Mouse (Mus musculus) heart, embryonic 14.5 days (tissue): ENCODE results near the gene Sub1. TPM values are rescaled to one million over a fixed set of nuclear protein-coding genes. Genes with fewer than 3 reads are reported as not detected.

ENCODE experiments used
- ATAC-seq: fragments of 200-750 bp; cut with Nextera tagmentation; 2 replicates; pipeline ENCODE4 v1.8.0; 2017; ENCODE audit warnings: low read depth, moderate TSS enrichment; ENCODE audit not compliant: insufficient number of reproducible peaks, insufficient read depth, low FRiP score
- H3K27ac ChIP-seq, 2 experiments: fragments of 200-500 bp in 1 of 2; fragments of 300-500 bp in 1 of 2; sonication (generic) in 1 of 2; replicated peaks in 1 of 2; 2 replicates each; pipeline ENCODE4 v1.5.1; 2012 to 2014; ENCODE audit warnings: low read depth in 2 of 2, low read length in 2 of 2, control low read depth in 1 of 2, mild to moderate bottlenecking in 1 of 2, mixed read lengths in 1 of 2; ENCODE audit not compliant: control insufficient read depth in 1 of 2, insufficient read depth in 1 of 2
- H3K27me3 ChIP-seq: fragments of 300-500 bp; sonication (generic); 2 replicates; pipeline ENCODE4 v1.6.1; 2014; ENCODE audit warnings: mild to moderate bottlenecking, low read length, control low read depth; ENCODE audit not compliant: control insufficient read depth, insufficient read depth
- H3K36me3 ChIP-seq: fragments of 300-500 bp; sonication (generic); 2 replicates; pipeline ENCODE4 v1.6.1; 2014; ENCODE audit warnings: mild to moderate bottlenecking, control low read depth, low read length, mixed read lengths; ENCODE audit not compliant: control insufficient read depth, insufficient read depth
- H3K4me1 ChIP-seq, 2 experiments: fragments of 200-500 bp in 1 of 2; fragments of 300-500 bp in 1 of 2; sonication (generic) in 1 of 2; 2 replicates each; pipeline ENCODE4 v1.6.1; 2012 to 2014; ENCODE audit warnings: low read length in 2 of 2, control low read depth in 1 of 2, mixed read lengths in 1 of 2; ENCODE audit not compliant: control insufficient read depth in 2 of 2, insufficient read depth in 2 of 2
- H3K4me2 ChIP-seq: fragments of 300-500 bp; sonication (generic); 2 replicates; pipeline ENCODE4 v1.6.1; 2014; ENCODE audit warnings: mild to moderate bottlenecking, low read length
- H3K4me3 ChIP-seq, 2 experiments: fragments of 200-500 bp in 1 of 2; fragments of 300-500 bp in 1 of 2; sonication (generic) in 1 of 2; 2 replicates each; pipeline ENCODE4 v1.5.1; 2012 to 2014; ENCODE audit warnings: low read length in 2 of 2, mild to moderate bottlenecking in 2 of 2, control low read depth in 1 of 2, low read depth in 1 of 2, moderate library complexity in 1 of 2; ENCODE audit not compliant: control insufficient read depth in 1 of 2, insufficient read depth in 1 of 2
- H3K9ac ChIP-seq: fragments of 300-500 bp; sonication (generic); 2 replicates; pipeline ENCODE4 v1.6.1; 2014; ENCODE audit warnings: mild to moderate bottlenecking, low read length
- H3K9me3 ChIP-seq: fragments of 300-500 bp; sonication (generic); 2 replicates; pipeline ENCODE4 v1.6.1; 2016; ENCODE audit warnings: low read length, control low read depth; ENCODE audit not compliant: control insufficient read depth
- WGBS: fragments of 180-500 bp; shearing (Covaris S2); extraction: QIAGEN DNeasy Blood & Tissue Kit; methylation state at CpG from one replicate; pipeline ENCODE4 v1.1.7; 2014; 5-methylcytosine and 5-hydroxymethylcytosine counted together
- polyA plus RNA-seq: library from polyadenylated mRNA; unstranded; fragments of >200 nt; fragmentation: Nextera tagmentation; extraction: Ambion mirVana; gene quantifications from 2 replicates; pipeline ENCODE4 v1.2.1, GENCODE M21; 2014

Gene Sub1
- 515 and 520 TPM in 2 replicates for polyA plus RNA-seq

DNA sequence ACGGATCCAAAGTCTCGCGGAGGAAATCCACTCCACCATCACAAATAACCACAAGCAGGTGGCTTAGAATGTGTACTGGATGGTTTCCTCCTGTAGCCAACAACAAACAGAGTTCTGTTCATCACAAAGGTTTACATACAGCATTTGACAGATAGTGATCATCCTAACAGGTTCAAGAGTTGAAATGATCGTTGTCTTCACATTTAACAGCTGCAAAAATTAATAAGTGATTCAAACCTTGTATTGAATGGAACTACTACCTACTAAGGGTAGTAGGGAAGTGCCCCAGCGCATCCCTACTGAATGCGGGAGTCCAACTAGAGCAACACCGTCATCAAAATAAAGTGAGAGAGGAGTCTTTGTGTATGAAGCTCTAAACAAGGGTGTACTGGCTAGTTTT, at the start of gene Sub1:
TSS of gene Sub1 (minus strand) at position 101 of the 400 bp plus-strand sequence.
- 89% methylated on average over 7 of the region's 7 CpGs for WGBS
- Histone ChIP-seq H3K9me3 (no peaks in the 10 kb centered on the region), H3K27ac (peak within 1 kb of the TSS; percentile 76 to 91), H3K36me3 (peaks cover 15% of the 10 kb centered on the region), H3K27me3 (no peaks in the 10 kb centered on the region), H3K9ac (peak within 1 kb of the TSS; percentile 99), H3K4me3 (peak within 1 kb of the TSS; percentile 96 to 100), H3K4me1 (peaks cover 0 to 11% of the 10 kb centered on the region in 2 experiments; a peak in 2 of 4 replicates), H3K4me2 (peak within 1 kb of the TSS; percentile 75)
- ATAC-seq: no peak

DNA sequence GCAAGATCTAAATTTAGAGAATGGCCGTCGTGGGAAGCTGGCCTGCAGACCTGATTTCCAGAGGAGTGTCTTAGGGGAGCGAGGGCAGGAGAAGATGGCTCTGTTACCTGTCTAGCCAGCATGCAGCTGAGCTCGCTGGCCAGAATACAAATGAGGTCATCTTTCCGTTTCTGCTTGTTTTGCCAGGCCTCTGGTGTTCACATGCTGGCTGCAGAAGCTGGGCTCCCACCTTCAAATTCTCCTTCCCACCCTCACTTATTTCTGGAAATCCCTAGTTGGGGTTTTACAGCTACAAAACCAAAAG, 43.6 kb upstream of the Sub1 start:
- Histone ChIP-seq H3K9ac (no peak overlapping the region; the same call in 1 of the 2 replicates), H3K27ac (peak overlapping the region; percentile 8 to 21; a peak in 1 of 4 replicates), H3K4me1 (peaks cover 12% of the 10 kb centered on the region in 2 experiments), H3K4me2 (no peak overlapping the region), H3K27me3 (no peaks in the 10 kb centered on the region), H3K36me3 (no peaks in the 10 kb centered on the region), H3K9me3 (no peaks in the 10 kb centered on the region), H3K4me3 (no peak overlapping the region)
- WGBS: 14% methylated on average over 5 of the region's 5 CpGs
- ATAC-seq: no peak

DNA sequence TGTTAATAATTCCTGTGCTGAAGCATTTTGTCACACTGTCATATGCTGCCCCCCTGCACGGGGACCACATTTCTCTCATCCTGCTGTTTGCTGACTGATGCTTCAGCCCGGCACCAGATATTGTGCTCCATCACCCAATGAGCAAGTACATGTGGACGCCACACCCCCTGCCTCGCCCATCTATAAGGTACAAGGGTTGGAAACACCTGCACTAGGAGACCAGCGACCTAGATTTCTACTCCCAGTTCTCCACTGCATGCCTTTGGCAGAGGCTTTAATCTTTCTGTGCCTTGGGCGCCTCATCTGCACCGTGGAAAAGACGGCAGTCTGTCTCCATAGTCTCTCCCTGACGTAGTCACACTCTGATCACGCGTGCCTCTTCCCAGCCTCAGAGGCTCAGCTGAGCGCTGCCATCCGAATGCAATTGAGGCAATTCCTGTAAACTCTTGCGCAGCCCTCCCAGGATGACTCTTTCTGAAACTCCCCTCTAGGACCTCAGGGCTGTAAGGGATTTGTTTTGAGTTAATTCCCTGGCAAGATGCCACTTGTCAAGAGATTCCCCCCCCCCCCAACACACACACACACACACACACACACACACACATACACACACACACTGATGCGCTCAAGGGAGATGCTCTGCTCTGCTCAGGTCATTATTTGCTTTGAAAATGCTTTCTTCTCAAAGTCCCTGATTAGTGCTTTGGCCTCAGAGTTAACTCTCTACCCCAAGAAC, 43.1 kb upstream of the Sub1 start:
- Histone ChIP-seq H3K27ac (peak overlapping the region; percentile 8 to 21; a peak in 1 of 4 replicates), H3K4me3 (no peak overlapping the region), H3K9me3 (no peaks in the 10 kb centered on the region), H3K4me1 (peaks cover 12% of the 10 kb centered on the region in 2 experiments), H3K4me2 (no peak overlapping the region), H3K27me3 (no peaks in the 10 kb centered on the region), H3K36me3 (no peaks in the 10 kb centered on the region), H3K9ac (no peak overlapping the region; the same call in 1 of the 2 replicates)
- WGBS: 63% methylated on average over 15 of the region's 15 CpGs
- no peak for ATAC-seq

DNA sequence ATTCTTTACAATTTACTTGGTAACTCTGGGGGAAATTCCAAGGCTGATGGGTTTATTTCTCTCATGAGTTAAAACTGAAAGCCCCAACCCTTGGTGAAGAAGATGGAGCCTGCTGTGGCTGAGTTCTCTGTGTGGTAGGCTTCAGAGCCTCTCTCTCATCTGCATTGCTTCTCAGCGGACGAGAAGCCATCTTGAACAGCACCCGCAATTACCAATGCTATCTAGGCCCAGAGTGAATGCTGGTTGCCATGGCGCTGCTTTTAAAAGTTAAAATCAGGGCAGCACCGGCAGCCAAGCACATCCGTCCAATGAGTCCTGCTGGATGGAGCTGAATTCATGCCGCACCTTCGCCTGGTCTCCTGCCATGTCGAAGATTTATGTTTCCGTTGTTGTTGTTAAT, 42.5 kb upstream of the Sub1 start:
- no peak for ATAC-seq
- H3K4me3 ChIP-seq: no peak overlapping the region
- WGBS: 86% methylated on average over 10 of the region's 10 CpGs
- no peak overlapping the region for H3K27ac ChIP-seq
- H3K4me2 ChIP-seq: no peak overlapping the region
- H3K9me3 ChIP-seq: no peaks in the 10 kb centered on the region
- H3K9ac ChIP-seq: no peak overlapping the region
- H3K4me1 ChIP-seq: peaks cover 12% of the 10 kb centered on the region in 2 experiments
- H3K36me3 ChIP-seq: no peaks in the 10 kb centered on the region
- no peaks in the 10 kb centered on the region for H3K27me3 ChIP-seq

DNA sequence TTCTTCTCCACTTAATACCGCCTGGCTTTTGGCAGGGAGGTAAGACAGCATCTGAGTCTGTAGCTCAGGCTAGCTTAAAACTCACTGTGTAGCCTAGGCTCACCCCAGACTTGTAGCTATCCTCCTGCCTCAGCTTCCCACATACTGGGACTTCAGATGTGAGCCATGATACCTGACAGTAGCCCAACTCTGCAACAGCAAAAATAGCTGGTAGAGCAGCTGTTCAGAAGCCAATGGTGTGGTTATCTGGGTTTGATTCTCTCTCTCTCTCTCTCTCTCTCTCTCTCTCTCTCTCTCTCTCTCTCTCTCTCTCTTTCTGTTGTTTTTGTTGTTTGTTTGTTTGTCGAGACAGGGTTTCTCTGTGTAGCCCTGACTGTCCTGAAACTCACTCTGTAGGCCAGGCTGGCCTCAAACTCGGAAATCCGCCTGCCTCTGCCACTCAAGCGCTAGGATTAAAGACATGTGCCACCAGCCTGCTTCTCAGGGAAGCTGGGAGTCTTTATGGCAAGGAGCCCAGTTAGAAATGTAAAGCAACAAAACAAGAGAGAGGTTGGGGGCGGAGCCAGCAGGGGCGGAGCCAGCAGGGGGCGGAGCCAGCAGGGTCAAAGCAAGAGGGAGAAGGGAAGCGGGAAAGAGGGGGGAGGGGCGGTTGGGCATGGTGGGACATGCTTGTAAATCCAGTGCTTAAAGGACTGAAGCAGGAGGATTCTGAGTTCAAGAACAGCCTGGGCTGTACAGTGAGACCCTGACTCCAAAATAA, 41.3 kb upstream of the Sub1 start:
- H3K27ac ChIP-seq: no peak overlapping the region
- no peak overlapping the region for H3K9ac ChIP-seq
- no peak overlapping the region for H3K4me2 ChIP-seq
- peaks cover 12% of the 10 kb centered on the region in 2 experiments for H3K4me1 ChIP-seq
- 62% methylated on average over 10 of the region's 10 CpGs for WGBS
- H3K9me3 ChIP-seq: no peaks in the 10 kb centered on the region
- no peak overlapping the region for H3K4me3 ChIP-seq
- H3K27me3 ChIP-seq: no peaks in the 10 kb centered on the region
- no peaks in the 10 kb centered on the region for H3K36me3 ChIP-seq
- ATAC-seq: no peak

DNA sequence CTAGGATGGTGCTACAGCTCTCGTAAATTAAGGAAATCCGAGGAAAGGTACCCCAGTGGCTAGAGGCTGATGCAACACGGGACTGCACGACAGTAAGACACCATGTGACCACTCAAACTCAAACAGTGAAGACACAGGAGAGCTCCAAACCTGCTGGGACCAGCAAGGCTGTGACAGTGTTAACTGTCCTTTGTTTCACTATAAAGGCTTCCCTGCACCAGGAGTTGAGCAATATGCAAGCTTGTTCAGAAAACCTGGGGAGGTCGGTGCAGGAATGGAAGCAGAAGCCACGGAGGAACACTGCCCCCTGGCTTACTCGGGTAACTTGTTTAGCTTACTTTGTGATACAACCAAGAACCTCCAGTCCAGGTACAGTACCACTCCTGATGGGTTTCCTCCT, 40.4 kb upstream of the Sub1 start:
- H3K4me3 ChIP-seq: no peak overlapping the region
- H3K4me2 ChIP-seq: no peak overlapping the region
- H3K27me3 ChIP-seq: no peaks in the 10 kb centered on the region
- WGBS: 46% methylated on average over 7 of the region's 7 CpGs
- H3K4me1 ChIP-seq: peaks cover 12% of the 10 kb centered on the region in 2 experiments
- ATAC-seq: no peak
- no peak overlapping the region for H3K27ac ChIP-seq
- H3K9ac ChIP-seq: no peak overlapping the region
- H3K36me3 ChIP-seq: no peaks in the 10 kb centered on the region
- no peaks in the 10 kb centered on the region for H3K9me3 ChIP-seq

DNA sequence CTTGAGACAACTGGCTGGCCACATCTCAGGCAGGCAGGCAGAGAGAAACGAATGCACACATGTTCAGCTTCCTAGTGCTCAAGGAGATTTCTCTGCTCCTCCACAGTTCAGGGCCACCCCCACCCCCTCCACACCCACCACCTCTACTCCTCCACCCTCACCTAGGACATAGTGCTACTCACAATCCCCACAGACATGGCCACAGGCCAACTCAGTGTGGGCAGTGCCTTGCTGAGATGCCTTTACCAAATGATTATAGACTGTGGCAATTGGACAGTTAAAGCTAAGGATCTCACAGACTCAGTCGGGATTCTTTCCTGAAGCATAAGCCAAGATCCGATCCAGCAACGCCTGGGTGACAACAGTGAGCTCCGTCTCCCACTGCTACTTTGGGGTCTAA, 39.9 kb upstream of the Sub1 start:
- no peak for ATAC-seq
- WGBS: 60% methylated on average over 5 of the region's 5 CpGs

More for the DNA sequence above, 39.9 kb upstream of the Sub1 start:
- Histone ChIP-seq H3K36me3 (no peaks in the 10 kb centered on the region), H3K4me1 (peaks cover 12% of the 10 kb centered on the region in 2 experiments), H3K4me2 (no peak overlapping the region), H3K27ac (no peak overlapping the region), H3K9ac (no peak overlapping the region), H3K9me3 (no peaks in the 10 kb centered on the region), H3K27me3 (no peaks in the 10 kb centered on the region), H3K4me3 (no peak overlapping the region)
